Mouse (Mus musculus): ENCODE data around the gene Gm11985.

DNA sequence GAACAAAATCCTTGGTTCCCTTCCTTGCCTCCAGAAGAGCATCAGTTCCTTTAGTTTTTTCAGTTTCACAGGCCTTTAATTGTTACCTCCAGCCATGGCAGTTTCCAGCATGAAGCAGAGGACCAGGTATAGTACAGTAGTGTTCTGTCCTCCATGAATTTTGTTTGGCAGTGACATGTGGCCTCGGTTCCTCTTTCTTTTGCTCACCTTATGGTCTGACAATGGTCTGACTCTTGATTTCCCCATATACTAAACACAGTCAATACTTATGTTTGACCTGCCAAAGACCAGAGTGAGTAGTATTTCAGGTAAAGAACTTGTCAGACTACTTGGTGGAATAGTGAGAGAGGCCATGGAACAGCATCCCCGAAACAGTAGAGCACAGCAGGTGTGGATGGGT lies 48.4 kb upstream of the Gm11985 start:
- TF ChIP-seq CTCF (IDR thresholded peaks at IDR 0.05; ENCODE audit: control insufficient read depth, insufficient read depth, insufficient replicate concordance, low read depth, low read length) (no peak), POLR2A (IDR thresholded peaks at IDR 0.05; ENCODE audit: control insufficient read depth, low read depth, low read length) (no peak)
